Mouse (Mus musculus): ENCODE measurements around the gene Aip. TPM values are rescaled to one million over a fixed set of nuclear protein-coding genes. Genes with fewer than 3 reads are reported as not detected.

The Aip gene
- polyA plus RNA-seq, 1 experiment from 2014 or later: 83.2 TPM

- no peak for TF ChIP-seq CTCF (IDR thresholded peaks at IDR 0.05; ENCODE audit: low read depth)
- Histone ChIP-seq H3K9ac (ENCODE audit: low read depth, low read length) (no peak overlapping the region), H3K4me3 (replicated peaks; ENCODE audit: low read depth, low read length) (no peak overlapping the region), H3K4me1 (replicated peaks; ENCODE audit: insufficient read depth, low read length) (no peaks in the 10 kb centered on the region), H3K36me3 (ENCODE audit: insufficient read depth, low read length) (peaks cover 2% of the 10 kb centered on the region; the same call in 1 of the 2 replicates), H3K4me2 (ENCODE audit: low read length) (no peak overlapping the region), H3K9me3 (replicated peaks; ENCODE audit: low read length) (no peaks in the 10 kb centered on the region), H3K27ac (no peak overlapping the region), H3K27me3 (ENCODE audit: insufficient read depth, low read length) (no peaks in the 10 kb centered on the region)
- WGBS: 83% methylated on average over 14 of the region's 14 CpGs
- no peak for ATAC-seq (replicated peaks; ENCODE audit: low FRiP score, low read depth)
- no peak for DNase-seq (ENCODE audit: low spot score)
Observed at GRCm38 (mm10) chr19:4106654-4107053, 19.0 kb downstream of the Aip start.

GRCm38 (mm10) chr19:4104675-4105194, 20.9 kb downstream of the Aip start:
- Histone ChIP-seq H3K36me3 (ENCODE audit: insufficient read depth, low read length) (0 out of 2 replicates have a peak, but pooled peaks cover 2% of the 10 kb centered on the region), H3K27ac (no peak overlapping the region), H3K4me3 (replicated peaks; ENCODE audit: low read depth, low read length) (no peak overlapping the region), H3K9ac (ENCODE audit: low read depth, low read length) (no peak overlapping the region), H3K4me1 (replicated peaks; ENCODE audit: insufficient read depth, low read length) (peaks cover 11% of the 10 kb centered on the region; the same call in 1 of the 2 replicates), H3K27me3 (ENCODE audit: insufficient read depth, low read length) (no peaks in the 10 kb centered on the region), H3K9me3 (replicated peaks; ENCODE audit: low read length) (no peaks in the 10 kb centered on the region), H3K4me2 (ENCODE audit: low read length) (no peak overlapping the region)
- ATAC-seq (replicated peaks; ENCODE audit: low FRiP score, low read depth) (no peak), DNase-seq (ENCODE audit: low spot score) (no peak)
- 87% methylated on average over 16 of the region's 16 CpGs for WGBS
- TF ChIP-seq CTCF (IDR thresholded peaks at IDR 0.05; ENCODE audit: low read depth): no peak

GRCm38 (mm10) chr19:4103792-4104191, 21.9 kb downstream of the Aip start:
- DNase-seq (ENCODE audit: low spot score): no peak
- no peak for TF ChIP-seq CTCF (IDR thresholded peaks at IDR 0.05; ENCODE audit: low read depth)
- Histone ChIP-seq H3K4me2 (ENCODE audit: low read length) (no peak overlapping the region), H3K36me3 (ENCODE audit: insufficient read depth, low read length) (0 out of 2 replicates have a peak, but pooled peaks cover 2% of the 10 kb centered on the region), H3K4me3 (replicated peaks; ENCODE audit: low read depth, low read length) (no peak overlapping the region), H3K9me3 (replicated peaks; ENCODE audit: low read length) (no peaks in the 10 kb centered on the region), H3K27ac (no peak overlapping the region), H3K27me3 (ENCODE audit: insufficient read depth, low read length) (no peaks in the 10 kb centered on the region), H3K4me1 (replicated peaks; ENCODE audit: insufficient read depth, low read length) (peaks cover 18% of the 10 kb centered on the region; the same call in 1 of the 2 replicates), H3K9ac (ENCODE audit: low read depth, low read length) (no peak overlapping the region)
- 80% methylated on average over 3 of the region's 3 CpGs for WGBS
- no peak for ATAC-seq (replicated peaks; ENCODE audit: low FRiP score, low read depth)

- DNase-seq (ENCODE audit: low spot score) (no peak), ATAC-seq (replicated peaks; ENCODE audit: low FRiP score, low read depth) (no peak)
- no peak overlapping the region for H3K9ac ChIP-seq (ENCODE audit: low read depth, low read length)
- no peak overlapping the region for H3K27ac ChIP-seq
- H3K4me1 ChIP-seq (replicated peaks; ENCODE audit: insufficient read depth, low read length): peaks cover 18% of the 10 kb centered on the region; the same call in 1 of the 2 replicates
- H3K27me3 ChIP-seq (ENCODE audit: insufficient read depth, low read length): no peaks in the 10 kb centered on the region
- 91% methylated on average over 18 of the region's 18 CpGs for WGBS
- no peaks in the 10 kb centered on the region for H3K9me3 ChIP-seq (replicated peaks; ENCODE audit: low read length)
- no peak for TF ChIP-seq CTCF (IDR thresholded peaks at IDR 0.05; ENCODE audit: low read depth)
- 0 out of 2 replicates have a peak, but pooled peaks cover 2% of the 10 kb centered on the region for H3K36me3 ChIP-seq (ENCODE audit: insufficient read depth, low read length)
- no peak overlapping the region for H3K4me3 ChIP-seq (replicated peaks; ENCODE audit: low read depth, low read length)
- no peak overlapping the region for H3K4me2 ChIP-seq (ENCODE audit: low read length)
Observed at GRCm38 (mm10) chr19:4103294-4103693, 22.4 kb downstream of the Aip start.

- ATAC-seq (replicated peaks; ENCODE audit: low FRiP score, low read depth) (no peak), DNase-seq (ENCODE audit: low spot score) (no peak)
- 0 out of 2 replicates have a peak, but pooled peaks cover 2% of the 10 kb centered on the region for H3K36me3 ChIP-seq (ENCODE audit: insufficient read depth, low read length)
- no peak for TF ChIP-seq CTCF (IDR thresholded peaks at IDR 0.05; ENCODE audit: low read depth)
- H3K27me3 ChIP-seq (ENCODE audit: insufficient read depth, low read length): no peaks in the 10 kb centered on the region
- H3K4me3 ChIP-seq (replicated peaks; ENCODE audit: low read depth, low read length): no peak overlapping the region
- H3K9ac ChIP-seq (ENCODE audit: low read depth, low read length): no peak overlapping the region
- H3K4me1 ChIP-seq (replicated peaks; ENCODE audit: insufficient read depth, low read length): peaks cover 22% of the 10 kb centered on the region; the same call in 1 of the 2 replicates
- H3K27ac ChIP-seq: no peak overlapping the region
- H3K4me2 ChIP-seq (ENCODE audit: low read length): no peak overlapping the region
- WGBS: 92% methylated on average over 12 of the region's 12 CpGs
- no peaks in the 10 kb centered on the region for H3K9me3 ChIP-seq (replicated peaks; ENCODE audit: low read length)
Observed at GRCm38 (mm10) chr19:4102626-4103025, 23.0 kb downstream of the Aip start.

GRCm38 (mm10) chr19:4102049-4102448, 23.6 kb downstream of the Aip start:
- Histone ChIP-seq H3K4me2 (ENCODE audit: low read length) (no peak overlapping the region), H3K4me3 (replicated peaks; ENCODE audit: low read depth, low read length) (no peak overlapping the region), H3K27ac (no peak overlapping the region), H3K9ac (ENCODE audit: low read depth, low read length) (no peak overlapping the region), H3K9me3 (replicated peaks; ENCODE audit: low read length) (no peaks in the 10 kb centered on the region), H3K4me1 (replicated peaks; ENCODE audit: insufficient read depth, low read length) (peaks cover 26% of the 10 kb centered on the region; the same call in 1 of the 2 replicates), H3K36me3 (ENCODE audit: insufficient read depth, low read length) (0 out of 2 replicates have a peak, but pooled peaks cover 2% of the 10 kb centered on the region), H3K27me3 (ENCODE audit: insufficient read depth, low read length) (no peaks in the 10 kb centered on the region)
- ATAC-seq (replicated peaks; ENCODE audit: low FRiP score, low read depth): no peak
- WGBS: 84% methylated on average over 2 of the region's 2 CpGs
- DNase-seq (ENCODE audit: low spot score): no peak
- TF ChIP-seq CTCF (IDR thresholded peaks at IDR 0.05; ENCODE audit: low read depth): no peak

Data from kidney, postnatal 0 days (tissue).